Mouse (Mus musculus) inflammation-experienced regulatory T-cells (primary cell): ENCODE results near the gene Pctp. TPM values are rescaled to one million over a fixed set of nuclear protein-coding genes. Genes with fewer than 3 reads are reported as not detected.

Source experiments
- polyA plus RNA-seq, 2 experiments: library from polyadenylated mRNA; unstranded; fragments of 100-300 nt; shearing (Covaris generic); gene quantifications; one replicate each; pipeline ENCODE4 v1.2.1; 2017

The Pctp gene
- polyA plus RNA-seq: 10 to 100 TPM in 1 of 2 experiments, 1 to 10 TPM in 1; 8.2 to 11.8 TPM

DNA sequence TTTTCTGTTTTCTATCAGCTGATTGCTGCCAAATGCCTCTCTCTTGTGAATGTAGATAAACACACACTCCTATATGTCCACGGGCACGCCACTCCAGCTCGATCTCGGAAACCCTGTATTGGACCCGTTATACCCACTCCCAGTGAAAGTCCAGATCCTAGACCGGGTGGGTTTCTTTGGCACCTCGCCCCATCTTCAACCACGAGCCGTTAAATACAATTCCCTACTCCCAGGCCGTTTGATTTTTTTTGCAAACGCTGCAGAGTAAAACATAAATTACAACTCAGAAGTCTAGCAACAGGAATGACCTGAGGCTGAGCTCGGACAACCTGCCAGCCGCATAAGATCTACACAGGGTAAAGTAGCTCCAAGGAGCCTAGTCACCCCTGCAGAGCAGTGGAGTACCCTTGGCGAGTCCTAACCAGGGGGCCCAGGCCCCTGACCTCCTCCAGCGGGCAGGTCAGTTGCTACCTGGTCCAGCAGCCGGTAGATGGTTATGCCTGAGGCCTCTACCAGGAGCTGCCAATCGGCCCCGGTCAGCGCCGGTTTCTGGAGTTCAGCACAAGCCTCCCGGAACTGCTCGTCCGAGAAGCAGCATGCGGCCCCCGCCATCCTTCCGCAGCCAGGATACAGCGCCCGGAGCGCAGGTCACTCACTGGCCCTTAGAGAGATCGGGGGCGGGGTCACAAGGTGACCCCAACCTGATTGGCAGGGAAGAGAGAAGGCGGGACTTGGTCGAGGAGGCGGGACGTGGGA is at the start of gene Pctp:
Pctp (minus strand) TSS at position 664 of the 756 bp plus-strand sequence.

DNA sequence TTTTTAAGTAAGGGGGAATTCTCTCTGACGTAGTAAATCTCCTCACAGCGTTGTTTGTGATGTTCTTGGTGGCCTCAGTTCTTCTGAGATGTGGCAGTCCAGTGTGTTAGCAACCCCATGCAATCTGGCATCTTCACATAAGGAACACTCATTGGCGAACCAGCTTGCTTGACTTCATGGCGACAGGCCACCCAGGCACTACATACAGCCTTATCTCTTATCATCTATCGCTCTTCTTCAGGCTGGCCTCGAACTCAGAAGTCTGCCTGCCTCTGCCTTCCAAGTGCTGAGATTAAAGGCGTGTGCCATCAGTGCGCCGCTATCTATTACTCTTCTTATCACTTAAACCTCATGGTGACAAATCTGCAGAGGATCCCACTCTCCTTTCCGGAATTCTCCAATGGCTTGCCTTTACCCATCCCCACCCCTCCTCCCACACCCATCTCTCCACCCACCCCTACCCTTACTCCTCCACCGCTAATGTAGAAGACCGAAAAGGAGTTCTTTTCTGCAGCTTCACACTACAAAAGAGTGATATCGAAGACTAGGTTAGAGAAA is 27.2 kb upstream of the Pctp start, which contains the start of gene Tmem100:
Tmem100 (plus strand) TSS at position 508 of the 558 bp plus-strand sequence.

Other genes with a start within 250 kb of the Pctp start
- under 1 TPM; 0.10 to 0.27 TPM for gene Ankfn1, start 225.2 kb downstream of the Pctp start, polyA plus RNA-seq
- gene Tmem100, start 27.5 kb upstream of the Pctp start, polyA plus RNA-seq: under 1 TPM in 1 of 2 experiments, not detected in 1; 0.21 TPM
- 10 to 100 TPM in 1 of 2 experiments, 1 to 10 TPM in 1; 8.3 to 16.7 TPM for gene Gm45716, start 184.8 kb upstream of the Pctp start, polyA plus RNA-seq
- 10 to 100 TPM; 20.1 to 76.4 TPM for gene Mmd, start 246.6 kb upstream of the Pctp start, polyA plus RNA-seq